Comparison of ENCODE assay signal across 9 mouse cellular contexts in the genomic region with DNA sequence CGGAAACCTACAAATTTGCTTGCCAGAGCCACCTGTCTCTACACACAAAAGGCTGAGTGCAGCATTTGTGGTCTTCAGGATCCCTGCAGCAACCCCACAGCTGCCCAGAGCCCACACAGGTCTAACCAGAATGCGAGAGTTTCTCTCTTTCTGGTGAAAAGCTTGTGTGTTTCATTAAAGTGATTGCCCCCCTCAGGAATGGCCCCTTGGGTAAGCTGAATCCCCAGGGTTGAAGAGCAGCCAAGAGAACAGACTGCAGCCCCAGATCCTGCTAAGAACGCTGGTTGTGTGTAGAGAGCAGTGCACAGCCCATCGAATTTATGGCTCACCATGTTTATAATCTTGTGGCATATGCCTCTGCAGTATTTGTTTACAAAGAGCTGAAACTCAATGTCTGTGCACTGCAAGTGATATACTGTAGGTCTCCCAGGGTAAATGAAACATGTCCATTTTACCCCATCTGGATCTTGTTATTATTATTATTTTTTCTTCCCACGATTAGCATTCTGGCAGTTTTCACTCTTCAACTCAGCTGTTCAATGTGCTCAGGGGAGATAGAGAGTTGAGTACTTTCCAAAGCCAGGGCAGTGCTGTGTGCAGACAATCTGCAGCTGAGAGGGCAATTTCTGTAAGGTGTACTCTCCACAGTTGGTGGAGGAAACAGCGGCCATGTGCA.
A peak's percentile ranks its signal among the peaks of the same experiment; 100 is the strongest.
DNase-seq lines count a peak whose midpoint lies in the region; ATAC-seq and TF ChIP-seq lines count a peak whose summit lies in the region.
"Had no signal": no experiment of that assay in that cellular context is flagged by ENCODE, and none has a peak within 500 bp of the region (broad histone marks: within the 10 kb centered on the region; RNA-seq: fewer than 3 reads in every experiment).

No protein-coding gene starts in this region.

- peak; percentile 94 for ATAC-seq in forebrain, embryonic 16.5 days
- peak; percentile 54; the same call in 1 of the 2 replicates for ATAC-seq in limb, embryonic 11.5 days (ENCODE audit: insufficient number of reproducible peaks, low FRiP score, low TSS enrichment, low read depth)
- no peak for ATAC-seq in intestine, embryonic 15.5 days

- TF ChIP-seq CTCF in kidney, adult 2 months (conservative IDR thresholded peaks at IDR 0.05; ENCODE audit: insufficient read depth, insufficient read length, low read depth, low read length) = no peak
- no peak for TF ChIP-seq CTCF in cerebellum, adult 2 months (IDR thresholded peaks at IDR 0.05; ENCODE audit: borderline replicate concordance, insufficient read depth, low read depth, low read length)

- no peak for TF ChIP-seq POLR2A in kidney, adult 2 months (IDR thresholded peaks at IDR 0.05; ENCODE audit: low read depth, low read length)
- no peak for TF ChIP-seq POLR2A in cerebellum, adult 2 months (IDR thresholded peaks at IDR 0.05; ENCODE audit: borderline replicate concordance, insufficient read depth, low read length)

- no peaks in the 10 kb centered on the region for H3K36me3 ChIP-seq in kidney, adult 2 months (ENCODE audit: control insufficient read depth, insufficient read depth, low read length)
- no peaks in the 10 kb centered on the region for H3K36me3 ChIP-seq in forebrain, embryonic 16.5 days (ENCODE audit: control insufficient read depth, insufficient read depth)
- no peaks in the 10 kb centered on the region for H3K36me3 ChIP-seq in limb, embryonic 11.5 days (ENCODE audit: control insufficient read depth, insufficient read depth, low read length)
- no peaks in the 10 kb centered on the region for H3K36me3 ChIP-seq in intestine, embryonic 15.5 days

- no peaks in the 10 kb centered on the region for H3K27me3 ChIP-seq in kidney, adult 2 months (replicated peaks; ENCODE audit: control insufficient read depth, insufficient read depth, low read length)
- no peaks in the 10 kb centered on the region for H3K27me3 ChIP-seq in cerebellum, adult 2 months (ENCODE audit: control insufficient read depth, insufficient read depth, low read length)
- no peaks in the 10 kb centered on the region for H3K27me3 ChIP-seq in forebrain, embryonic 16.5 days (replicated peaks; ENCODE audit: control insufficient read depth, insufficient read depth, low read length)
- H3K27me3 ChIP-seq in limb, embryonic 11.5 days (ENCODE audit: control insufficient read depth, insufficient read depth, low read length) = no peaks in the 10 kb centered on the region
- H3K27me3 ChIP-seq in intestine, embryonic 15.5 days (replicated peaks) = no peaks in the 10 kb centered on the region

- H3K9ac ChIP-seq in forebrain, embryonic 16.5 days (replicated peaks; ENCODE audit: low read depth, low read length) = no peak overlapping the region
- no peak overlapping the region for H3K9ac ChIP-seq in limb, embryonic 11.5 days (ENCODE audit: low read length)
- no peak overlapping the region for H3K9ac ChIP-seq in intestine, embryonic 15.5 days
- H3K9ac ChIP-seq: liver, embryonic 14.5 days had no signal

- H3K9me3 ChIP-seq in forebrain, embryonic 16.5 days (ENCODE audit: control insufficient read depth, low read length) = no peaks in the 10 kb centered on the region
- H3K9me3 ChIP-seq in limb, embryonic 11.5 days (ENCODE audit: control insufficient read depth, low read length) = no peaks in the 10 kb centered on the region
- H3K9me3 ChIP-seq in intestine, embryonic 15.5 days = no peaks in the 10 kb centered on the region

- WGBS in kidney, adult 2 months = 50% methylated on average over 6 of the region's 6 CpGs
- WGBS in cerebellum, adult 2 months = 12% methylated on average over 6 of the region's 6 CpGs
- 51% methylated on average over 6 of the region's 6 CpGs for WGBS in forebrain, embryonic 16.5 days
- 51% methylated on average over 6 of the region's 6 CpGs for WGBS in limb, embryonic 11.5 days
- 55% methylated on average over 6 of the region's 6 CpGs for WGBS in intestine, embryonic 15.5 days

- H3K4me2 ChIP-seq in forebrain, embryonic 16.5 days (ENCODE audit: low read length) = no peak overlapping the region
- no peak overlapping the region for H3K4me2 ChIP-seq in limb, embryonic 11.5 days (ENCODE audit: low read depth, severe bottlenecking)
- H3K4me2 ChIP-seq in intestine, embryonic 15.5 days (replicated peaks) = no peak overlapping the region

- DNase-seq in kidney, postnatal 10 days = peak; percentile 15
- DNase-seq in kidney, adult 2 months = no peak
- peak; percentile 25 to 38 for DNase-seq in cerebellum, adult 2 months
- DNase-seq in limb, embryonic 11.5 days (ENCODE audit: low spot score) = peak; percentile 38
- DNase-seq in gastrocnemius, adult 8-10 months (ENCODE audit: low spot score in 2 of 2) = no peak
- DNase-seq in left cerebral cortex, postnatal 36 days (ENCODE audit: low spot score in 2 of 2) = no peak

- intact Hi-C loops in left cerebral cortex, postnatal 36 days (cut with DNase I) = no loop called here

- no peak overlapping the region for H3K4me3 ChIP-seq in kidney, adult 2 months (ENCODE audit: insufficient read depth, low read depth, low read length)
- no peak overlapping the region for H3K4me3 ChIP-seq in cerebellum, adult 2 months (replicated peaks; ENCODE audit: insufficient read depth, low read depth, low read length)
- H3K4me3 ChIP-seq in forebrain, embryonic 16.5 days (replicated peaks; ENCODE audit: low read length) = no peak overlapping the region
- H3K4me3 ChIP-seq in limb, embryonic 11.5 days (ENCODE audit: low read depth, low read length) = no peak overlapping the region
- H3K4me3 ChIP-seq in intestine, embryonic 15.5 days (replicated peaks) = no peak overlapping the region

- no peak overlapping the region for H3K27ac ChIP-seq in kidney, adult 2 months (ENCODE audit: insufficient read depth, low read depth, low read length)
- H3K27ac ChIP-seq in cerebellum, adult 2 months (ENCODE audit: insufficient read depth, low read length) = no peak overlapping the region
- H3K27ac ChIP-seq in forebrain, embryonic 16.5 days (ENCODE audit: low read length) = peak overlapping the region; percentile 63
- peak overlapping the region; percentile 56; the same call in 1 of the 2 replicates for H3K27ac ChIP-seq in limb, embryonic 11.5 days (replicated peaks; ENCODE audit: low read depth, low read length)
- H3K27ac ChIP-seq in intestine, embryonic 15.5 days = no peak overlapping the region
- H3K27ac ChIP-seq: liver, embryonic 14.5 days had no signal

- H3K4me1 ChIP-seq in kidney, adult 2 months (ENCODE audit: control insufficient read depth, insufficient read depth, low read length) = no peaks in the 10 kb centered on the region
- H3K4me1 ChIP-seq in cerebellum, adult 2 months (ENCODE audit: control insufficient read depth, insufficient read depth, low read length) = peaks cover 3% of the 10 kb centered on the region; the same call in 1 of the 2 replicates
- peaks cover 3% of the 10 kb centered on the region; the same call in 1 of the 2 replicates for H3K4me1 ChIP-seq in forebrain, embryonic 16.5 days (replicated peaks; ENCODE audit: control insufficient read depth, insufficient read depth, low read length)
- 0 out of 2 replicates have a peak, but pooled peaks cover 3% of the 10 kb centered on the region for H3K4me1 ChIP-seq in limb, embryonic 11.5 days (ENCODE audit: control insufficient read depth, insufficient read depth, low read length)
- H3K4me1 ChIP-seq in intestine, embryonic 15.5 days (replicated peaks) = no peaks in the 10 kb centered on the region

Comparison
In these comparisons a context has a peak if more than half of its experiments do, and no peak if none do; other contexts are left out.
1. DNase-seq: peak in kidney, postnatal 10 days (single experiment), cerebellum, adult 2 months (2 of 2) and limb, embryonic 11.5 days (single experiment); none in kidney, adult 2 months (single experiment), gastrocnemius, adult 8-10 months (0 of 2) and left cerebral cortex, postnatal 36 days (0 of 2).
2. H3K27ac ChIP-seq: peak in forebrain, embryonic 16.5 days (single experiment) and limb, embryonic 11.5 days (single experiment); none in kidney, adult 2 months (single experiment), cerebellum, adult 2 months (single experiment) and intestine, embryonic 15.5 days (single experiment).